28 mouse cellular contexts compared by ENCODE assay signal in genomic region chr1:105151466-105151846, GRCm38 (mm10).
A peak's percentile ranks its signal among the peaks of the same experiment; 100 is the strongest.
DNase-seq lines count a peak whose midpoint lies in the region; ATAC-seq lines count a peak whose summit lies in the region.
"Had no signal": no experiment of that assay in that cellular context is flagged by ENCODE, and none has a peak within 500 bp of the region (broad histone marks: within the 10 kb centered on the region; RNA-seq: fewer than 3 reads in every experiment).

No protein-coding gene starts in this region.

- no peak overlapping the region for H3K9ac ChIP-seq in hindbrain, embryonic 11.5 days (ENCODE audit: low read depth, low read length)
- H3K9ac ChIP-seq in hindbrain, embryonic 12.5 days, result no peak overlapping the region
- H3K9ac ChIP-seq in midbrain, embryonic 13.5 days (replicated peaks), result no peak overlapping the region
- H3K9ac ChIP-seq: limb, embryonic 12.5 days; liver, embryonic 15.5 days; lung, embryonic 15.5 days; neural tube, embryonic 13.5 days had no signal

- H3K9me3 ChIP-seq in hindbrain, embryonic 11.5 days (ENCODE audit: control insufficient read depth, low read length), result no peaks in the 10 kb centered on the region
- no peaks in the 10 kb centered on the region for H3K9me3 ChIP-seq in hindbrain, embryonic 12.5 days (replicated peaks)
- no peaks in the 10 kb centered on the region for H3K9me3 ChIP-seq in midbrain, embryonic 13.5 days
- H3K9me3 ChIP-seq: limb, embryonic 12.5 days; liver, embryonic 15.5 days; lung, embryonic 15.5 days; neural tube, embryonic 13.5 days had no signal

- peak; percentile 1 for DNase-seq in hindbrain, embryonic 11.5 days (ENCODE audit: low spot score)
- peak; percentile 24 for DNase-seq in lung, postnatal 10 days
- DNase-seq in lung, postnatal 36 days, result no peak
- peak; percentile 23 for DNase-seq in brain, adult 2 months (ENCODE audit: low read depth, low spot score)
- DNase-seq in adrenal gland, adult 18-20 months (ENCODE audit: low spot score in 2 of 2), result no peak
- DNase-seq: adrenal gland, postnatal 25 days; cerebellum, adult 2 months; cerebellum, postnatal 14 days; gastrocnemius, adult 2 months; gastrocnemius, postnatal 36 days; heart, adult 2 months; heart, postnatal 4 days; kidney, postnatal 25 days; right cerebral cortex, postnatal 4 days; thymus, adult 18-20 months; thymus, postnatal 25 days had no signal

- H3K4me3 ChIP-seq in hindbrain, embryonic 11.5 days (ENCODE audit: low read depth, low read length), result no peak overlapping the region
- no peak overlapping the region for H3K4me3 ChIP-seq in hindbrain, embryonic 12.5 days
- no peak overlapping the region for H3K4me3 ChIP-seq in midbrain, embryonic 13.5 days (replicated peaks)
- H3K4me3 ChIP-seq: erythroblast, embryonic 14.5 days; gastrocnemius, adult 2 months; heart, adult 2 months; left cerebral cortex, adult 2 months; limb, embryonic 12.5 days; liver, embryonic 15.5 days; lung, embryonic 15.5 days; neural tube, embryonic 13.5 days had no signal

- no peak overlapping the region for H3K27ac ChIP-seq in hindbrain, embryonic 11.5 days (ENCODE audit: low read depth, low read length)
- no peak overlapping the region for H3K27ac ChIP-seq in hindbrain, embryonic 12.5 days
- H3K27ac ChIP-seq in midbrain, embryonic 13.5 days, result 0 out of 2 replicates have a peak overlapping the region, but pooled peaks have one; percentile 8
- H3K27ac ChIP-seq: gastrocnemius, adult 2 months; heart, adult 2 months; left cerebral cortex, adult 2 months; limb, embryonic 12.5 days; liver, embryonic 15.5 days; lung, embryonic 15.5 days; neural tube, embryonic 13.5 days; stomach, postnatal 0 days had no signal

- H3K4me2 ChIP-seq in hindbrain, embryonic 11.5 days (replicated peaks; ENCODE audit: low read depth, low read length), result no peak overlapping the region
- no peak overlapping the region for H3K4me2 ChIP-seq in hindbrain, embryonic 12.5 days (replicated peaks)
- no peak overlapping the region for H3K4me2 ChIP-seq in midbrain, embryonic 13.5 days (replicated peaks)
- H3K4me2 ChIP-seq: limb, embryonic 12.5 days; liver, embryonic 15.5 days; lung, embryonic 15.5 days; neural tube, embryonic 13.5 days had no signal

- H3K27me3 ChIP-seq in hindbrain, embryonic 11.5 days (ENCODE audit: control insufficient read depth, insufficient read depth, low read length), result no peaks in the 10 kb centered on the region
- no peaks in the 10 kb centered on the region for H3K27me3 ChIP-seq in hindbrain, embryonic 12.5 days
- H3K27me3 ChIP-seq in midbrain, embryonic 13.5 days, result no peaks in the 10 kb centered on the region
- H3K27me3 ChIP-seq: limb, embryonic 12.5 days; liver, embryonic 15.5 days; lung, embryonic 15.5 days; neural tube, embryonic 13.5 days had no signal

- no peaks in the 10 kb centered on the region for H3K4me1 ChIP-seq in hindbrain, embryonic 11.5 days (replicated peaks; ENCODE audit: control insufficient read depth, insufficient read depth, low read length)
- H3K4me1 ChIP-seq in hindbrain, embryonic 12.5 days, result 0 out of 2 replicates have a peak, but pooled peaks cover 3% of the 10 kb centered on the region
- H3K4me1 ChIP-seq in midbrain, embryonic 13.5 days (replicated peaks), result peaks cover 9% of the 10 kb centered on the region
- H3K4me1 ChIP-seq: limb, embryonic 12.5 days; liver, embryonic 15.5 days; lung, embryonic 15.5 days; neural tube, embryonic 13.5 days had no signal

- no peaks in the 10 kb centered on the region for H3K36me3 ChIP-seq in hindbrain, embryonic 11.5 days (ENCODE audit: control insufficient read depth, insufficient read depth, low read length)
- no peaks in the 10 kb centered on the region for H3K36me3 ChIP-seq in hindbrain, embryonic 12.5 days
- no peaks in the 10 kb centered on the region for H3K36me3 ChIP-seq in midbrain, embryonic 13.5 days
- H3K36me3 ChIP-seq: limb, embryonic 12.5 days; liver, embryonic 15.5 days; lung, embryonic 15.5 days; neural tube, embryonic 13.5 days had no signal

- WGBS in hindbrain, embryonic 11.5 days, result 83% methylated on average over 1 of the region's 1 CpGs
- 68% methylated on average over 1 of the region's 1 CpGs for WGBS in hindbrain, embryonic 12.5 days
- WGBS in midbrain, embryonic 13.5 days, result 12% methylated on average over 1 of the region's 1 CpGs

- 0 out of 2 replicates have a peak, but pooled peaks have one; percentile 32 for ATAC-seq in hindbrain, embryonic 11.5 days (ENCODE audit: low FRiP score)
- ATAC-seq in hindbrain, embryonic 12.5 days (ENCODE audit: low FRiP score), result no peak; the same call in 1 of the 2 replicates
- ATAC-seq in midbrain, embryonic 13.5 days, result no peak
- ATAC-seq: CD4-positive, CD25-positive, alpha-beta regulatory T cell, adult 4 months; forebrain, embryonic 16.5 days; intestine, postnatal 0 days had no signal

Comparison
In these comparisons a context has a peak if more than half of its experiments do, and no peak if none do; other contexts are left out.
1. DNase-seq: peak in hindbrain, embryonic 11.5 days (single experiment), lung, postnatal 10 days (single experiment) and brain, adult 2 months (single experiment); none in lung, postnatal 36 days (single experiment) and adrenal gland, adult 18-20 months (0 of 2).